Mouse (Mus musculus): Measurements from ENCODE around the gene Arl10.

GRCm38 (mm10) chr13:54582860-54583259 lies 8.0 kb downstream of the Arl10 start:
- TF ChIP-seq JUND (IDR thresholded peaks at IDR 0.05; ENCODE audit: low read depth, low read length) (no peak), BHLHE40 (IDR thresholded peaks at IDR 0.05; ENCODE audit: borderline replicate concordance, low read depth, low read length) (no peak), KAT2A (conservative IDR thresholded peaks at IDR 0.05; ENCODE audit: low read depth, low read length) (no peak), NRF1 (IDR thresholded peaks at IDR 0.05; ENCODE audit: insufficient read depth, low read depth, low read length, poor library complexity, severe bottlenecking) (no peak)
